Mouse (Mus musculus): Measurements from ENCODE around the gene Olfr98. TPM values are rescaled to one million over a fixed set of nuclear protein-coding genes. Genes with fewer than 3 reads are reported as not detected.
"Not testable (repeated sequence)": the region's sequence is repeated elsewhere in the genome, so short reads cannot be mapped to it uniquely, and the experiment has no call there.

Gene Olfr98
- not detected in 2 replicates for total RNA-seq (2014; fragmentation: Nextera tagmentation)
- total RNA-seq (2017): not detected in 2 replicates

DNA sequence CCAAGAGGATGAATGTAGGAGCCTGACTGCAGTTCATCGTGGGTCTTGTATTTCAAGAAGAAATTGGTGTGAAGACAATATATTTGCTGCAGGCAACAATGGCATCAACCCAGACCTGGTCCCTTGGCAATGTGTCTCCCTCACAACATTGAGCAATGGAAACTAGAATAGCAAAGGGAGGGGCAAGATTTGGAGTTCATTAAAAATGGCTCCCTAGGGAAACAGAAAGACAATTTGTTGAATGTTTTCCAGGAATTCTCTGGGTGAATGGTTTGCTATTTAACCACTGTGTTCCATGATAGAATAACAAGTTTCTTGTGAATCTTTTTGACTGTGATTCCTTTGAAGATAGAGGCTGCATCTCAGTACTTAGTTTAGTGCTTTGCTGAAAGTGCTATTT lies at the start of gene Olfr98:
Gene Olfr98, minus strand, starts transcription at position 124 of the 400 bp plus-strand sequence.
- no peak for ATAC-seq (replicated peaks; ENCODE audit: low FRiP score, low TSS enrichment, poor library complexity, severe bottlenecking)

DNA sequence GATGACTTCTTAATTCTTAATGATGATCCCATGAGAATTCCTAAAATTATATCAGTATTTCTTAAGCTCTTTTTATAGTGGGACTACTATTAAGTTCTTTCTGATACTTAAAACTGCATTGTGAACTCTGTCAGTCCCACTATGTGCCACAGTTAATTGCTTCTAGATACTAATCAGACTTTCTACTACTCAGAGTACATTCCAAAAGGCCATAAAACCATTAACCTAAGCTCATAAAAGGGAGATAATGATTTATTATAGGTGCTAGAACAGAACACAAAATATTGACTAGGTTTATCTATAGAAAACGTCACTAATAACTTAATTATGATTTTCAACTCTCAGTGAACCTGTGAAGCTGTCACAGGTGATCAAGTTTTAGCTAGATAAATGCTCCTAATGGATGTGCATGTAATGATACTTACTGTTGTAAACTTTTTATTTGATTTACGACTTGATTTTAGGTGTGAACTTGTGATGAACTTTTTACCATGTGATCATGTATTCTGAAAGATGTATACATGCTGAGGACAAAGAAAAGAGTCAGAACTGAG lies 46.7 kb upstream of the Olfr98 start:
- ATAC-seq (replicated peaks; ENCODE audit: low FRiP score, low TSS enrichment, poor library complexity, severe bottlenecking): no peak

DNA sequence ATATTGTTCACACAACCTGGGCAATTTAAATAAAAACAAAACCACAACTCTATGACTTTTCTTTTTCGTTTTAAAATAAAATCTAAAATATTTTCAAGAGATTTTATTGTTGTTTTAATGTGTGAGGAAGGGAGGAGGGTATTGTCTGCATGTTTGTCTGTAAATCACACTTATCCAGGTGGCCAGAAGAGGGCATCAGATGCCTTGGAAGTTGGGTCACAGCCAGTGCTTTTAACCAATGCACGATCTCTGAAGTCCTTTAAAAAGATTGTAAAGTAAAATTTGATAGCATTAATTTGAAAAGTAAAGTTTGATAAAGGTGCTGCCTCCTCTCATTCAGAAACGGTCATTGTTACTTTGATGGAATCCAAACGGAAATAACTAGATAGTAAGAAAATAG lies 44.9 kb upstream of the Olfr98 start:
- ATAC-seq (replicated peaks; ENCODE audit: low FRiP score, low TSS enrichment, poor library complexity, severe bottlenecking): no peak

DNA sequence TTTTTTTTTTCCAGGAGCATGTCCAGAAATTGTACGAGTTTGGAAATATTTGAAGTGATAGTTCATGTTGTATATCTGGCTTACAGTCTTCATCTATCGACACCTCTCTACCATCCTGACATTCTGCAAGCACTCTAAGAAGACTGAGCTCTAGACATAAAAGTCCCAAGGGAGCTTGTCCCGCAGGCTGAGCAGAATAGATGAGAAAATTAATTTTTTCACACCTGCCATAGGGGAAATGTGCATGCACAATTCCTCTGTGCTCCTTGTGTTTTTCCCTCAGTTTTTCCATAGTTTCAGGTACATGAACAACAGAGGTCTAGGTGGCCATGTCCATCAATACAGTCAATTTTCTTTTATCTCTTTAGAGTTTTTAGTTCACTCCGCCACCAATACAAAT lies 40.7 kb upstream of the Olfr98 start, which contains the start of gene Olfr101:
Gene Olfr101, minus strand, starts transcription at position 101 of the 400 bp plus-strand sequence.
- no peak for ATAC-seq (replicated peaks; ENCODE audit: low FRiP score, low TSS enrichment, poor library complexity, severe bottlenecking)

DNA sequence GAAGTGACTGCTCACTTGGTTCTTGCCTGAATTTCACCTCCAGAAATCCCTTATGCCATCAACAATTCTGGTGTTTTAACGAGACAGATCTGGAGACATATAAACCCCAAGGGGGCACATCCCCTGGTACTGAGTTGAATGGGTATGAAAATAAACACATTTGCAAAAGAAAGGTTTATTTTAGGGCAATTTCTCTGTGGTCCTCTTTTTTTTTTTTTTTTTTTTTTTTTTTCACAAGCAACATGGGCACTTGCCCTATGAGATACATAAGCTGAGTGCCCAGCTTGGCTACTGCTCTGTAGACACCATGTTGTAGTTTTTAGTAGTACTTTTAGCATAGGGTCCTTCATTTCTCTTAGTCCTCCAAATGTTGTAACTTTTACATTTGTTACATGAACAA lies 19.8 kb upstream of the Olfr98 start, which contains the start of gene Olfr99:
Gene Olfr99, minus strand, starts transcription at position 101 of the 400 bp plus-strand sequence.
- no peak for ATAC-seq (replicated peaks; ENCODE audit: low FRiP score, low TSS enrichment, poor library complexity, severe bottlenecking)

DNA sequence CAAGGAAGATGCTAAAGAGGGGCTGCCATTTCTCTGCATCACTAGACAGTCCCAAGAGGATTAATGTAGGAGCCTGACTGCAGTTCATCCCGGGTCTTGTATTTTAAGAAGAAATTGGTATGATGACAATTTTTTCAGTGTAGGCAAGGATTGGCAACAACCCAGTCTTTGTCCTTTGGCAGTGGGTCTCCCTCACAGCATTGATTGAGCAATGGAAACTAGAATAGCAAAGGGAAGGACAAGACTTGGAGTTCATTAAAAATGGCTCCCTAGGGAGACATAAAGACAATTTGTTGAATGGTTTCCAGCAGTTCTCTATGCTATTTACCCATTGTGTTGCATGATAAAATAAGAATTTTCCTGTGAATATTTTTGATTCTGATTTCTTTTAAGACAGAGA lies 16.8 kb upstream of the Olfr98 start:
- ATAC-seq (replicated peaks; ENCODE audit: low FRiP score, low TSS enrichment, poor library complexity, severe bottlenecking): no peak

DNA sequence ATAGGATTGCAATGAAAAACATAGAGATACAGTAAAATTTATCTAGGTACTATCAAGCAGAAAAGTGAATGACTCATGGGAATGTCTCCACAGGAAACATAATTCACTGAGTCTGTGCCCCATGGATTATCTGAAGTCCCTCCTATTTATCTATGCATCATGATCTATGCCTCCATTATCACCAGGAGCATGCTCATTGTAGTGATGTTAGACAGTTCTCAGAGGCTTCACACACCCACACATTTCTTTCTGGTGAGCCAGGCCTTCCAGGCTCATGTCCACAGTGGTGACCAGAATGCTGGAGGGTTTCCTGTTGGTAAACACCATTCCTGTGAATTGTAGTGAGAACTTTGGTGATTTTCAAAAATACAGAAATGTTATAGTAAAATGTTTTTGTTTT lies 13.0 kb upstream of the Olfr98 start:
- no peak for ATAC-seq (replicated peaks; ENCODE audit: low FRiP score, low TSS enrichment, poor library complexity, severe bottlenecking)

DNA sequence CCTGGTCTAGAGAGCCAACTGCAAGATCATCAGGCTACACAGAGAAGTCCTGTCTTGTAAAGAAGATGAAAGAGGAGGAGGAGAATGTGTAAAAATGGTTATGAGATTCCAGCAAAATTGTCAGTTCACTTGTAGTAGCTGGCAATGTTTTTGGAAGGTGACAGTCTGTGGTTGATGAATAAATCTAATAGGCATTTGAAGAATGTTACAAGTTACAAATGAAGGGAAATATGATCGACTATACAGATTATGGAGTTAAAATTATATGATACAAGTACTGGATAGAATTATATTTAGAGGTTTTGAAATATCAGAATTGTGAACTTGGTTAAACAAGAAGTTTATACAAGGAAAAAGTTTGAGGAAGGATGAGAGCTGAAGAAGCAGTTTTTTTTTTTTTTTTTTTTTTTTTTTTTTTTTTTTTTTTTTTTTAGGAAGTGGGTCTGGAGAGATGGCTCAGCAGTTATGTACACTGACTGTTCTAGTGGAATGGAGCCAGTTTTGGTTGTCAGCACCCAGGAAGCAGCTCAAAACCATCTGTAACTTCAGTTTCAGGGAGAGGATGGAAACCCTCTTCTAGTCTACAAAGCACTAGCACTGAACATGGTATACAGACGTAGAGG lies 12.2 kb upstream of the Olfr98 start:
- ATAC-seq (replicated peaks; ENCODE audit: low FRiP score, low TSS enrichment, poor library complexity, severe bottlenecking): no peak

DNA sequence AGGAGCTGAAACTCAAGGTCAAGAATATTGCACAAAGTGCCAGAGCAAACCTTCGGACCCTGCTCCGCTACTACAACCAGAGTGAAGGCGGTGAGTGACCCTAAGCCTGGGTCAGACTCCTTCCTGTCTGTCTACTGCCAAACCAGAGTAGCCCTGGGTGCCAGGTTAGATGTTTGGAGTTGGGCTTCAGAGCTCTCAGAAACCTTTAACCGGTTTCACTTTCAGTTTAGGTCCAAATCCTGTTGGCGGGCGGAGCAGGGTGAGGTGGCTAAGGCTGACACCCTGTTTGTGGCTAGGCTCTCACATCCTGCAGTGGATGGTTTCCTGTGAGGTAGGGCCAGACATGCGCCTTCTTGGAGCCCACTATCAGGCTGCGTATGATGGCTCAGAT lies 7.1 kb upstream of the Olfr98 start:
- ATAC-seq (replicated peaks; ENCODE audit: low FRiP score, low TSS enrichment, poor library complexity, severe bottlenecking): peak; percentile 82

DNA sequence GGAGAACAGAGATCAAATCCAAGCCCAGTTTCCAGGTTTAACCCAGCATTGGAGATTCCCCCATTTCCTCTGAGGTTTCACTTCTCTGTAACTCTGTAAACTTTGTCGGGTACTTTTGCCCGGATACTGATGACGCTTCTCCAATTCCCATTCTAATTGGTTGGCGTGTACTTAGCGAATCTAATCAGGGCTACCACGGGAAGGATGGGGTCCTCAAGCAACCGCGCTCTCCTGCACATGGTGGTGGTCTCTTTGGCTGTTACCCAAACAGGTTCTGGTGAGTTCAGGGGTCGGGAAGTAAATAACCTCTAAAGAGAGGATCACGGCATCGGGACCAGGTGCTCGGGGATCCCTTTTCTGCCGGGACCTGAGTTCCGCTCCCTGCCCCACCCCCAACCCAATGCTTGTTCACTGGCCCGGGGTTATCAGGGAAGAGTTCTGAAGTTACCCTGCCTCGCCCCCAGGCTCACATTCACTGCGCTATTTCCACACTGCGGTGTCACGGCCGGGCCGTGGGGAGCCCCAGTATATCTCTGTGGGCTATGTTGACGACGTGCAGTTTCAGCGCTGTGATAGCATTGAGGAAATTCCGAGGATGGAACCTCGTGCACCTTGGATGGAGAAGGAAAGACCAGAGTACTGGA lies 6.6 kb upstream of the Olfr98 start, which contains the start of gene H2-M3:
Gene H2-M3, plus strand, starts transcription at position 163 of the 644 bp plus-strand sequence.
- peak; percentile 94 for ATAC-seq (replicated peaks; ENCODE audit: low FRiP score, low TSS enrichment, poor library complexity, severe bottlenecking)

DNA sequence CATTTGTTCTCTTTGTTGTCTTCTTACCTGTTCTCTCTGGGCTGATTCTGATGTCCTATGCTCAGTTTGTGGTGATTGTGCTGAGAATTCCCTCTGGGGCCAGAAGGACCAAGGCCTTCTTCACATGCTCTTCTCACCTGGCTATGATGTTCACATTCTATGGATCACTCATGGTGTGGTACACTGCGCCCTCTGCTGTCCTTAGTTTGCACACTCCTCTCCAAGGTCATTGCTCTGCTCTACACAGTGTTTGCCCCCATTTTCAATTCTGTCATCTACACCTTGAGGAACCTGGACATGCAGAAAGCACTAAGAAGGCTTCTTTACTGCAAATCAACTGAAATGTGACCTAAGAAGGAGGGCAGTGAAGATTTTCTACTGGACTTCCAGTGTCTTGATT lies 13.0 kb downstream of the Olfr98 start:
- peak; percentile 82 for ATAC-seq (replicated peaks; ENCODE audit: low FRiP score, low TSS enrichment, poor library complexity, severe bottlenecking)

DNA sequence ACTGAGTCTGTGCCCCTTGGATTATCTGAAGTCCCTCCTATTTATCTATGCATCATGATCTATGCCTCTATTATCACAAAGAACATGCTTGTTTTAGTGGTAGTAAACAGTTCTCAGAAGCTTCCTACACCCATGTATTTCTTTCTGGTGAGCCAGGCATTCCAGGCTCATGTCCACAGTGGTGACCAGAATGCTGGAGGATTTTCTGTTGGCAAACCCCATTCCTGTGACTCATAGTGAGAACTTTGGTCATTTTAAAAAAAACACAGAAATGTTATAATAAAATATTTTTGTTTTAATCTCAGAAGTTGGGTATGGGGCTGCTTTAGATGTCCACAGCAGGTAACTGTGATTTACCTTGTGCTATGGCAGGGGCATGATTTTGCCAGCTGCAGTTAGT lies 14.1 kb downstream of the Olfr98 start:
- no peak for ATAC-seq (replicated peaks; ENCODE audit: low FRiP score, low TSS enrichment, poor library complexity, severe bottlenecking)

DNA sequence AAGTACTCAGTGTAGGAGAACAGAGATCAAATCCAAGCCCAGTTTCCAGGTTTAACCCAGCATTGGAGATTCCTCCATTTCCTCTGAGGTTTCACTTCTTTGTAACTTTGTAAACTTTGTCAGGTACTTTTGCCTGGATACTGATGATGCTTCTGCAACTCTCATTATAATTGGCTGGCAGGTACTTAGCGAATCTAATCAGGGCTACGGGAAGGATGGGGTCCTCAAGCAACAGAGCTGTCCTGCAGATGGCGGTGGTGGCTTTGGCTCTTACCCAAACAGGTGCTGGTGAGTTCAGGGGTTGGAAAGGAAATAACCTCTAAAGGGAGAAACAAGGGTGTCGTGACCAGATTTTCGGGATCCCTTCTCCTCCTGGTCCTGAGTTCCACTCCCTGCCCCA lies 16.8 kb downstream of the Olfr98 start:
- peak; percentile 84 for ATAC-seq (replicated peaks; ENCODE audit: low FRiP score, low TSS enrichment, poor library complexity, severe bottlenecking)

DNA sequence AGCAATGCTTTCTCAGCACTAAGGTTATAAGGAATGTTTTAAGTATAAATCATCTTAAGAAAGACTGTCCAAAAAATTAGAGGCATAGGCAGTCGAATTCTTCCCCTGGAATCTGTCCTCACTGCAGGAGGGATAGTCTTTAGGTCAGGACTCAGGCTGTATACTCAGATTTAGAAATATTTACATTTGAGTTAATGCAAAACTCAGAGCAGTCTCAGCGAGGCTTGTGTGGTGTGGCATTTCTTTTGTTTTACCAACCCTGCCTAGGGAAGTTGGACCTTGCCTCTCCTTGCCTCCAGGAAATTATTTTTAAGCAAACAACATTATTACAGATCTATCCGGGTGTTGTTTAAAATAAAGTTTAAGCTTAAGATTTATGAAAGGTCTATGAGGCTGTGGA lies 21.4 kb downstream of the Olfr98 start:
- ATAC-seq (replicated peaks; ENCODE audit: low FRiP score, low TSS enrichment, poor library complexity, severe bottlenecking): no peak

DNA sequence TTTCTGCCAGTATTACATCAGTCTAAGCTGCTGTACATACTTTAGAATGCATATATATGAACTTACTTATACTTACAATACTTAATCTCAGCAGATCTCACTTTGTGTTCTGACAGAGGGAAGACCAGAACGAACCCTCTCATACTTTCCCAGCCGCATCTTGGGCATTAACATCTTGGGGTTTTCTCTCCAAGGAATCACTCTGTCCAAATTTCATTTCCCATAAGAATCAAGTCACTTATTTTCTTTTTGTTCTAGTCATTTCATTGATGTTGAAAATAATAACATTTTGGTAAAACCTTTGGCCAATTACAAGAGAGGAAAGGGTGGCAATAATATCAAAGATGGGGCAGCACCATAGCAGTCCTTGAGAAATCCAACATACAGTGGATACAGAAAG lies 26.3 kb downstream of the Olfr98 start, which contains the start of gene Olfr97:
Gene Olfr97, minus strand, starts transcription at position 101 of the 400 bp plus-strand sequence.
- ATAC-seq (replicated peaks; ENCODE audit: low FRiP score, low TSS enrichment, poor library complexity, severe bottlenecking): not testable (repeated sequence)

DNA sequence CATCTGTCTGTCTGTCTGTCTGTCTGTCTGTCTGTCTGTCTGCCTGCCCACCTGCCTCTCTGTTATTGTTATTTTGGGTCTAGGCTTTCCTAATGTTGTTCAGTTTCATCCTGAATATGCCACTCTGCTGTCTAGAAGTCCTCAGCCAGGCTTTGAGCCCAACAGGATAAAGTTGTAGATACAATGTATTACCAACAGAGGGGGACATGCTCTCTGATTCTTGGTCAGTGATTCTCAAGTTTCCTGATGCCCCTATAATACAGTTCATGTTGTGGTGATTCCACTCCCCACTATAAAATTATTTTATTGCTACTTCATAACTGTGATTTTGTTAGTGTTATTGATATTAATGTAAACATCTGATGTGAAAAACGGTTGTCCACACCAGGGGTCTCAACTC lies 41.7 kb downstream of the Olfr98 start:
- ATAC-seq (replicated peaks; ENCODE audit: low FRiP score, low TSS enrichment, poor library complexity, severe bottlenecking): no peak

DNA sequence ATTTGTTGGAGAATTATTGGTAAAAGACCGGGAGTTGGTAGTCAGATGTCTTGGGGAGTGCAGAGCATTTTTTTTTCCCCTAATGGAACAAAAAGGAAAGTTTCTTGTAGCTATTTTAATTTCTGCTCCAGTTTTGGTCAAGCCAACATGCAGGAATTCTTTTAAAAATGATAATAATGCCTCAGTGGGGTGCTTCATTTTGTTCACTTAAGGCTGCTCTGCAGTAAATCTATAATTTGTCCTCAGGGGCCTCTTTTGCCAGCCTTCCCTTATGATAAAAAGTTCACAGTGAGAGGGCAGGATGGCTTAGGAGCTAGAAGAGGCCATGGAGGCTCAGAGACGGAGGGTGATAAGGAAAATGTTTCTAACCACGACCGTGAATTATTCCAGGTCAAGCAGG lies 43.7 kb downstream of the Olfr98 start, which contains the start of gene Olfr96:
Gene Olfr96, plus strand, starts transcription at position 301 of the 400 bp plus-strand sequence.
- ATAC-seq (replicated peaks; ENCODE audit: low FRiP score, low TSS enrichment, poor library complexity, severe bottlenecking): no peak

DNA sequence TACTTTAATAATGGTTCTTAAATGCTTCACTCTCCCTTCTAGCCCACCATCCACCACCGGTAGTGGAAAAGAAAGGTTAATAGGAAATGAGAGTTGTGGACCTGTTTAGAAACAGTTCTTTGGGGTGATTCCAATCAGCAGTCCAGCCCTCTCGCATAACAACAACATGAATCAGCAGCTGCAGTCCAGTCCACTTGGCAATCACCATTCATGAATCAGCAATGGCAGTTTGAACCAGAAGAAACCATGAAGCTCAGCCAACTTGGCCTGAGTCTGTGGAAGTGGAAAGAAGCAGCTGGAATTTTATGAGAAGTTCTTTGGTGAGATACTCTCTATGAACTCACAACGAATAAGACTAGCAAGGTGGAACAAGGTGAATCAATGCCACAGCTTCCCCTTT lies 45.1 kb downstream of the Olfr98 start:
- no peak for ATAC-seq (replicated peaks; ENCODE audit: low FRiP score, low TSS enrichment, poor library complexity, severe bottlenecking)

DNA sequence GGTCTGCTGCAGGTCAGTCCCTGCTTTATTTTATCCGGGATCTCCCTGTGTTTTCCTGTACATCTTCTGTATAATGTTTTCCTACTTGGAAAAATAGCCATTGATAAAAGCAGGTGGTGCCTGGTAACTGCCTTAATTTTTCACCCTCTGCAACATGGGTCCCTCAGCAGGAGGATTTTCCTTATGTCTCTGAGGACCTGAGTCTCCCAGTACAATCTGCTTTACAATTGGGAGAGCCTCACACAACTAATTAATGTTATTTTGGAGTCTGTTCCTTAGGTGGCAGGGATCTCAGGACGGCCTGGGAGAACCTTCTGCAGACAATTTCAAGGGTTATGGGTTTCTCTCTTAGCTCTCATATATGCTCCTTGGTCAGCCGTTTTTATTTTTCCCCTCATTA lies 50.5 kb downstream of the Olfr98 start, which contains the start of gene Olfr95:
Gene Olfr95, minus strand, starts transcription at position 101 of the 400 bp plus-strand sequence.
- ATAC-seq (replicated peaks; ENCODE audit: low FRiP score, low TSS enrichment, poor library complexity, severe bottlenecking): no peak

Measured in megakaryocyte-erythroid progenitor cell, adult 5-6 weeks (primary cell).